Mouse (Mus musculus) kidney, embryonic 14.5 days (tissue): ENCODE results near the gene Antxrl. TPM values are rescaled to one million over a fixed set of nuclear protein-coding genes. Genes with fewer than 3 reads are reported as not detected.
A peak's percentile ranks its signal among the peaks of the same experiment; 100 is the strongest.

ENCODE experiments used
- ATAC-seq: fragments of 200-750 bp; cut with Nextera tagmentation; 2 replicates; pipeline ENCODE4 v1.8.0; 2017; ENCODE audit warnings: moderate number of reproducible peaks, mild to moderate bottlenecking, moderate TSS enrichment, moderate library complexity; ENCODE audit not compliant: low FRiP score, low TSS enrichment
- H3K27ac ChIP-seq: fragments of 300-500 bp; sonication (generic); 2 replicates; pipeline ENCODE4 v1.5.1; 2014; ENCODE audit warnings: low read depth, mild to moderate bottlenecking, low read length, moderate library complexity, mixed read lengths
- H3K27me3 ChIP-seq: fragments of 300-500 bp; sonication (generic); 2 replicates; pipeline ENCODE4 v1.6.1; 2014; ENCODE audit warnings: mild to moderate bottlenecking, low read length; ENCODE audit not compliant: control insufficient read depth, insufficient read depth
- H3K36me3 ChIP-seq: fragments of 300-500 bp; sonication (generic); 2 replicates; pipeline ENCODE4 v1.6.1; 2014; ENCODE audit warnings: low read length, mixed read lengths; ENCODE audit not compliant: control insufficient read depth, insufficient read depth
- H3K4me1 ChIP-seq: fragments of 300-500 bp; sonication (generic); 2 replicates; pipeline ENCODE4 v1.6.1; 2014; ENCODE audit warnings: low read length, mixed read lengths; ENCODE audit not compliant: control insufficient read depth, insufficient read depth
- H3K4me2 ChIP-seq: fragments of 300-500 bp; sonication (generic); replicated peaks from 2 replicates; pipeline ENCODE4 v1.6.1; 2014; ENCODE audit warnings: low read depth, mild to moderate bottlenecking, low read length
- H3K4me3 ChIP-seq: fragments of 300-500 bp; sonication (generic); 2 replicates; pipeline ENCODE4 v1.5.1; 2014; ENCODE audit warnings: mild to moderate bottlenecking, low read length
- H3K9ac ChIP-seq: fragments of 300-500 bp; sonication (generic); 2 replicates; pipeline ENCODE4 v1.6.1; 2014; ENCODE audit warnings: low read depth, mild to moderate bottlenecking, low read length, moderate library complexity
- H3K9me3 ChIP-seq: fragments of 300-500 bp; sonication (generic); 2 replicates; pipeline ENCODE4 v1.6.1; 2016; ENCODE audit warnings: low read length; ENCODE audit not compliant: control insufficient read depth
- WGBS: fragments of 180-500 bp; shearing (Covaris S2); extraction: QIAGEN DNeasy Blood & Tissue Kit; methylation state at CpG from one replicate; pipeline ENCODE4 v1.1.7; 2014; 5-methylcytosine and 5-hydroxymethylcytosine counted together
- polyA plus RNA-seq: library from polyadenylated mRNA; unstranded; fragments of >200 nt; fragmentation: Nextera tagmentation; extraction: Ambion mirVana; gene quantifications from 2 replicates; pipeline ENCODE4 v1.2.1, GENCODE M21; 2014

Antxrl gene
- polyA plus RNA-seq, 1 experiment from 2014 or later, result not detected

DNA sequence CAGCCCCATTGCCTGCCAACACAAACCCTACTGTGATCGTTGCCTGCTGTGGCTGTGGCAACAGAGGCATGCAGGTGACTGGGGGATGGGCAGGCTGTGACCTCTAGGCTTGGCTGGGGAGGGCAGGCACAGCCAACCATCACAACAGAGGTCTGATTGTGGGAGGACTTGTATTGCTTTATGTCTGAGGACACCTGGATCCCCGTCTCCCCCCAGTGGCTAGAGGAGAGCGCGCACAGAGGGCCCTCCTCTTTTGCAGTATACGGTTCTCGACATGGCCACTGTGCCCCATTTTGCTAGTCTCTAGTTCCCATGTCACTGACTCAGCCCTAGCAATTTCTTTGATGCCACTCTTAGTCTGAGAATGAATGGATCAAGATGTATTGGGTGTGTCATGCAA, 19.2 kb downstream of the Antxrl start:
- Histone ChIP-seq H3K4me1 (no peaks in the 10 kb centered on the region), H3K4me3 (no peak overlapping the region), H3K27ac (no peak overlapping the region), H3K27me3 (no peaks in the 10 kb centered on the region), H3K9me3 (no peaks in the 10 kb centered on the region), H3K4me2 (no peak overlapping the region), H3K36me3 (no peaks in the 10 kb centered on the region), H3K9ac (no peak overlapping the region)
- 58% methylated on average over 6 of the region's 6 CpGs for WGBS
- ATAC-seq, result 0 out of 2 replicates have a peak, but pooled peaks have one; percentile 11

DNA sequence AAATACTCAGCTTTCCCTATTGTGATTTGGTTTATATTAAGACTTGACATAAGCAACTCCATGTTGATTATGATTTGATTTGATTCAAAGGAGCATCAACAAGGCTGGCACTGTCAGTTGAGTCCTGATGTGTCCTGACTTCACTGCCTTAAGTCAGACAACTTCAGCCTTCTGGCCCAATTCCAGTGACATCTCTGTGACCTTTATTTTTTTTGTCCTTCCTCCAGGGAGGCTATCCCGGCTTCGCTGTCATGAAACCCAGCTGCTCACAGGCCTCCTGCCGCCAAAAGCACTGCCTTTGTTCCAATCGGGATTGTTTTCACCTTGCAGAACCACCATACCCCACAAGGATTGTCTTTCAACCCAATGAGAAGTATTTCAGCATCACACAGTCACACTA, 22.8 kb downstream of the Antxrl start:
- H3K9ac ChIP-seq, result no peak overlapping the region
- H3K36me3 ChIP-seq, result no peaks in the 10 kb centered on the region
- no peaks in the 10 kb centered on the region for H3K27me3 ChIP-seq
- no peak overlapping the region for H3K27ac ChIP-seq
- H3K4me2 ChIP-seq, result no peak overlapping the region
- ATAC-seq, result no peak
- H3K9me3 ChIP-seq, result no peaks in the 10 kb centered on the region
- no peak overlapping the region for H3K4me3 ChIP-seq
- whole genome bisulfite sequencing, result 48% methylated on average over 4 of the region's 4 CpGs
- H3K4me1 ChIP-seq, result no peaks in the 10 kb centered on the region

- WGBS, result 65% methylated on average over 5 of the region's 5 CpGs
- Histone ChIP-seq H3K9me3 (no peaks in the 10 kb centered on the region), H3K36me3 (no peaks in the 10 kb centered on the region), H3K4me1 (no peaks in the 10 kb centered on the region), H3K9ac (no peak overlapping the region), H3K4me3 (no peak overlapping the region), H3K4me2 (no peak overlapping the region), H3K27ac (no peak overlapping the region), H3K27me3 (no peaks in the 10 kb centered on the region)
- no peak for ATAC-seq
Measured at GRCm38 (mm10) chr14:34077222-34077621, 24.7 kb downstream of the Antxrl start.

DNA sequence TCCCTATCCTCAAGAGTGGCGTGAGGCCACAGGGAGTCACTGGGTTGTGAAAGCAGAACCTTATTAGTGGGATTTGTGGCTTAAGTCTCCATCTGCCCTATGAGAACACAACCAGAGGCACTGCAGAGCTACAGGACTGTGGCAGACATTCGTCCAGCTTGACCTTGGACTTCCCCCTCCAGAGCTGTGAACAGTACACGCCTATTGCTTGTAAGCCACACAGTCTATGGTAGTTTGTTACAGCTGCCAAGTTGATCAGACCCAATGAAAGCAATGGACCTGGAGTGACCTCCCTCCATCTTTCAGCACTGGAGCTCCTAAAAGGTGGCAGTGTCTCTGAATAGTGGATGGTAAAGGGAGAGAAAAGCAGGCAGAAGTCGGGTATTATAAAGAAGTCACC, 25.8 kb downstream of the Antxrl start:
- no peak overlapping the region for H3K4me2 ChIP-seq
- H3K27ac ChIP-seq, result no peak overlapping the region
- no peaks in the 10 kb centered on the region for H3K4me1 ChIP-seq
- no peaks in the 10 kb centered on the region for H3K9me3 ChIP-seq
- no peaks in the 10 kb centered on the region for H3K27me3 ChIP-seq
- ATAC-seq, result no peak
- WGBS, result 66% methylated on average over 4 of the region's 4 CpGs
- H3K9ac ChIP-seq, result no peak overlapping the region
- no peaks in the 10 kb centered on the region for H3K36me3 ChIP-seq
- H3K4me3 ChIP-seq, result no peak overlapping the region

- WGBS, result 13% methylated on average over 11 of the region's 11 CpGs
Measured at GRCm38 (mm10) chr14:34080321-34080997, 28.0 kb downstream of the Antxrl start.

DNA sequence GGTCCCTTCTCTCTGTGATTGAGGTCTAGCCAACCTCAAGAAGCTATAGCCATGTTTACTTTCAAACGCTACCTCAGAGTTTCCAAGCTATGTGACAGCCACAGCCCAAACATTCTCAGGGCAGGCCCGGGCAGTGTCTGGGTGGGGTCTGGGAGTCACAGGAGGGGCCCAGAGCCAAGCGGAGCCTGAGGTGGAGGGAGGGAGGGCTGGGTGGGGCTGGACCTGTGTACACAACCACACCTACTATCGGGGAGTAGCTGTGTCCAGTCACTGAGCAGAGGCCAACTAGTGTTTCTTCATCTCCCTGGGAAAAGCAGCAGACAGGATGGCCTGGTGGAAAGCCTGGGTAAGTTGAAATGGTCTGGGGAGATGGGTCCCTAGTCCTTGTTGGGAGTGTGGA, 33.2 kb downstream of the Antxrl start, which contains the start of gene Anxa8:
TSS of gene Anxa8 (plus strand) at position 251 of the 400 bp plus-strand sequence.
- Histone ChIP-seq H3K27me3 (no peaks in the 10 kb centered on the region), H3K4me2 (no peak within 1 kb of the TSS), H3K4me1 (no peaks in the 10 kb centered on the region), H3K27ac (no peak within 1 kb of the TSS), H3K9me3 (no peaks in the 10 kb centered on the region), H3K4me3 (no peak within 1 kb of the TSS), H3K36me3 (no peaks in the 10 kb centered on the region), H3K9ac (no peak within 1 kb of the TSS)
- ATAC-seq, result no peak
- 48% methylated on average over 4 of the region's 4 CpGs for WGBS

More at GRCm38 (mm10) chr14:34080321-34080997, 28.0 kb downstream of the Antxrl start:
- Histone ChIP-seq H3K4me3 (no peak overlapping the region), H3K4me2 (no peak overlapping the region; the same call in 1 of the 2 replicates), H3K9me3 (no peaks in the 10 kb centered on the region), H3K27me3 (no peaks in the 10 kb centered on the region), H3K27ac (no peak overlapping the region), H3K9ac (no peak overlapping the region), H3K36me3 (no peaks in the 10 kb centered on the region), H3K4me1 (no peaks in the 10 kb centered on the region)
- ATAC-seq, result peak; percentile 73

DNA sequence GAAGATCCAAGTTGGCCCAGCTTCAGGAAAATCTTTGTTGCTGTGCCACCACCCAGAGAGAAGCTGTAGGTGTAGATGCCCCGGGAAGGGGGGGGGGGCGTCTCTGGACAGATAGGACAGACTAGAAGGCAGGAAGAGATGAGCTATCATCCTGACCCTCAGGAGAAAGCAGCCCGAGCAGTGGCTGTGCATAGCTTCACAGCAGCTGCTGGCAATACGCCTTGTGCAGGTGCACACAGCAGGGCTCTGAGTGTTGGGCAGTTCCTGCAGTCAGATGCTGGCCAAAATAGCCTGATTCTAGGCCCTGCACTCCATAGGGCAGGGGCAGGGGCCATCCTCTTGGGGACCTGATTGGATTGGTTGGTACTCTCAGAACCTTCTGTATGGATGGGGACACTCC, 34.3 kb downstream of the Antxrl start:
- Histone ChIP-seq H3K4me3 (no peak overlapping the region), H3K27ac (no peak overlapping the region), H3K27me3 (no peaks in the 10 kb centered on the region), H3K4me1 (no peaks in the 10 kb centered on the region), H3K4me2 (no peak overlapping the region), H3K36me3 (no peaks in the 10 kb centered on the region), H3K9me3 (no peaks in the 10 kb centered on the region), H3K9ac (no peak overlapping the region)
- ATAC-seq, result no peak
- 74% methylated on average over 4 of the region's 4 CpGs for WGBS

- Histone ChIP-seq H3K4me3 (no peak overlapping the region), H3K27me3 (no peaks in the 10 kb centered on the region), H3K4me2 (no peak overlapping the region), H3K27ac (no peak overlapping the region), H3K36me3 (no peaks in the 10 kb centered on the region), H3K4me1 (no peaks in the 10 kb centered on the region), H3K9me3 (no peaks in the 10 kb centered on the region), H3K9ac (no peak overlapping the region)
- WGBS, result 59% methylated on average over 2 of the region's 2 CpGs
- no peak for ATAC-seq
Measured at GRCm38 (mm10) chr14:34087856-34088398, 35.4 kb downstream of the Antxrl start.

GRCm38 (mm10) chr14:34089796-34090195, 37.3 kb downstream of the Antxrl start:
- ATAC-seq, result no peak
- 81% methylated on average over 8 of the region's 8 CpGs for WGBS
- H3K27me3 ChIP-seq, result no peaks in the 10 kb centered on the region

More at GRCm38 (mm10) chr14:34089796-34090195, 37.3 kb downstream of the Antxrl start:
- no peaks in the 10 kb centered on the region for H3K36me3 ChIP-seq
- H3K9me3 ChIP-seq, result no peaks in the 10 kb centered on the region
- H3K9ac ChIP-seq, result no peak overlapping the region
- H3K4me1 ChIP-seq, result no peaks in the 10 kb centered on the region
- H3K4me3 ChIP-seq, result no peak overlapping the region
- H3K4me2 ChIP-seq, result no peak overlapping the region
- no peak overlapping the region for H3K27ac ChIP-seq
